Mouse (Mus musculus) CH12.LX (cell line): ENCODE results near the gene Ccdc97. TPM values are rescaled to one million over a fixed set of nuclear protein-coding genes. Genes with fewer than 3 reads are reported as not detected.

Experiments used
- DNase-seq: peaks from one replicate; pipeline ENCODE4 v3.0.0-alpha.2; 2013; ENCODE audit errors: extremely low read depth
- H3K27ac ChIP-seq: 2 replicates; pipeline ENCODE4 v1.5.1; 2012; ENCODE audit warnings: low read depth, mild to moderate bottlenecking, control low read depth, moderate library complexity; ENCODE audit not compliant: insufficient read depth
- H3K27me3 ChIP-seq: replicated peaks from 2 replicates; pipeline ENCODE3; 2012; ENCODE audit warnings: inconsistent platforms
- H3K36me3 ChIP-seq, 2 experiments: replicated peaks in 1 of 2; 2 replicates each; pipeline versions ENCODE3 to v1.6.1; 2012; ENCODE audit warnings: inconsistent platforms in 1 of 2, low read length in 1 of 2, mild to moderate bottlenecking in 1 of 2, mixed read lengths in 1 of 2, moderate library complexity in 1 of 2; ENCODE audit not compliant: control insufficient read depth in 1 of 2, insufficient read depth in 1 of 2
- H3K4me1 ChIP-seq, 2 experiments: 2 replicates each; pipeline ENCODE4 v1.6.1; 2012; ENCODE audit warnings: inconsistent platforms in 1 of 2, moderate library complexity in 1 of 2; ENCODE audit not compliant: insufficient read depth in 2 of 2, control insufficient read depth in 1 of 2
- H3K4me2 ChIP-seq: 2 replicates; pipeline ENCODE4 v1.6.1; 2012; ENCODE audit warnings: low read depth, mild to moderate bottlenecking, control low read depth; ENCODE audit not compliant: poor library complexity, insufficient read depth, severe bottlenecking
- H3K4me3 ChIP-seq, 3 experiments: fragments of 150-350 bp in 1 of 3; sonication (generic) in 1 of 3; replicated peaks in 1 of 3; 2 replicates each; pipeline versions ENCODE3 to v1.5.1; 2011 to 2012; ENCODE audit warnings: low read depth in 2 of 3, low read length in 2 of 3, mild to moderate bottlenecking in 2 of 3, moderate library complexity in 2 of 3, control low read depth in 1 of 3, improper control_type of control experiment in 1 of 3, inconsistent platforms in 1 of 3, mixed read lengths in 1 of 3; ENCODE audit not compliant: poor library complexity in 1 of 3
- H3K79me2 ChIP-seq: replicated peaks from 2 replicates; pipeline ENCODE4 v1.6.1; 2012; ENCODE audit warnings: mild to moderate bottlenecking, moderate library complexity; ENCODE audit not compliant: control insufficient read depth, poor library complexity, insufficient read depth, severe bottlenecking; ENCODE audit errors: extremely low read depth
- H3K9ac ChIP-seq: 2 replicates; pipeline ENCODE4 v1.6.1; 2012; ENCODE audit warnings: low read depth, mild to moderate bottlenecking, control low read depth, moderate library complexity; ENCODE audit not compliant: insufficient read depth
- H3K9me3 ChIP-seq: replicated peaks from 2 replicates; pipeline ENCODE3; 2012; ENCODE audit warnings: low read length, inconsistent platforms, mixed read lengths
- CHD1 ChIP-seq: IDR thresholded peaks from 2 replicates; pipeline ENCODE4 v1.6.1; 2012; ENCODE audit warnings: low read depth, low read length, improper control_type of control experiment, inconsistent platforms
- CHD2 ChIP-seq: IDR thresholded peaks from 2 replicates; pipeline ENCODE4 v1.6.1; 2011; ENCODE audit warnings: low read length, improper control_type of control experiment
- E2F4 ChIP-seq: IDR thresholded peaks from 2 replicates; pipeline ENCODE4 v1.6.1; 2011; ENCODE audit warnings: low read depth, low read length, improper control_type of control experiment; ENCODE audit not compliant: insufficient replicate concordance
- ELF1 ChIP-seq: IDR thresholded peaks from 2 replicates; pipeline ENCODE4 v1.6.1; 2014; ENCODE audit warnings: low read depth, mild to moderate bottlenecking, inconsistent platforms, low read length, improper control_type of control experiment
- EP300 ChIP-seq: IDR thresholded peaks from 2 replicates; pipeline ENCODE4 v1.6.1; 2011; ENCODE audit warnings: low read length, improper control_type of control experiment
- ETS1 ChIP-seq: conservative IDR thresholded peaks from 2 replicates; pipeline ENCODE4 v1.6.1; 2012; ENCODE audit warnings: low read depth, mild to moderate bottlenecking, inconsistent platforms, low read length, improper control_type of control experiment, moderate library complexity
- HCFC1 ChIP-seq: IDR thresholded peaks from 2 replicates; pipeline ENCODE4 v1.6.1; 2012; ENCODE audit warnings: low read depth, mild to moderate bottlenecking, inconsistent platforms, low read length, improper control_type of control experiment
- IRF4 ChIP-seq: IDR thresholded peaks from 2 replicates; pipeline ENCODE4 v1.6.1; 2014; ENCODE audit warnings: low read depth, mild to moderate bottlenecking, inconsistent platforms, low read length, improper control_type of control experiment
- JUN ChIP-seq: IDR thresholded peaks from 2 replicates; pipeline ENCODE4 v1.6.1; 2011; ENCODE audit warnings: low read depth, mild to moderate bottlenecking, low read length, improper control_type of control experiment, moderate library complexity; ENCODE audit not compliant: insufficient read depth
- KAT2A ChIP-seq: IDR thresholded peaks from 2 replicates; pipeline ENCODE4 v1.6.1; 2012; ENCODE audit warnings: low read length, improper control_type of control experiment, inconsistent platforms; ENCODE audit not compliant: insufficient replicate concordance
- MYC ChIP-seq: IDR thresholded peaks from 2 replicates; pipeline ENCODE4 v1.6.1; 2011; ENCODE audit warnings: low read depth, mild to moderate bottlenecking, improper control_type of control experiment, low read length
- PAX5 ChIP-seq: IDR thresholded peaks from 2 replicates; pipeline ENCODE4 v1.6.1; 2012; ENCODE audit warnings: low read length, inconsistent platforms, mixed read lengths
- POLR2AphosphoS2 ChIP-seq: IDR thresholded peaks from 2 replicates; pipeline ENCODE4 v1.6.1; 2011; ENCODE audit warnings: low read depth, low read length, improper control_type of control experiment
- RCOR1 ChIP-seq: conservative IDR thresholded peaks from 2 replicates; pipeline ENCODE4 v1.6.1; 2012; ENCODE audit warnings: low read depth, mild to moderate bottlenecking, inconsistent platforms, low read length, improper control_type of control experiment
- SIN3A ChIP-seq: IDR thresholded peaks from 2 replicates; pipeline ENCODE4 v1.6.1; 2012; ENCODE audit warnings: low read length, improper control_type of control experiment, inconsistent platforms
- TBP ChIP-seq: conservative IDR thresholded peaks from 2 replicates; pipeline ENCODE4 v1.6.1; 2011; ENCODE audit warnings: low read depth, low read length, improper control_type of control experiment
- USF2 ChIP-seq: conservative IDR thresholded peaks from 2 replicates; pipeline ENCODE4 v1.6.1; 2011; ENCODE audit warnings: low read depth, low read length, improper control_type of control experiment
- ZMIZ1 ChIP-seq: IDR thresholded peaks from 2 replicates; pipeline ENCODE4 v1.6.1; 2012; ENCODE audit warnings: low read depth, mild to moderate bottlenecking, inconsistent platforms, low read length, improper control_type of control experiment
- ZNF384 ChIP-seq: IDR thresholded peaks from 2 replicates; pipeline ENCODE4 v1.6.1; 2012; ENCODE audit warnings: low read depth, low read length, improper control_type of control experiment, inconsistent platforms
- dilution Hi-C: fragments of 300-500 bp; cut with MboI; formaldehyde crosslinking; loops from 2 replicates; pipeline ENCODE4 v1.14.3; 2020; ENCODE audit warnings: low sequenced_read_pairs; ENCODE audit not compliant: extremely low pct_unique_long_range_greater_than_20kb, extremely low pct_ligation_motif_present
- in situ Hi-C: fragments of 300-500 bp; cut with MboI; formaldehyde crosslinking; loops from 3 replicates; pipeline ENCODE4 v1.14.3; 2019; ENCODE audit warnings: low sequenced_read_pairs, low pct_ligation_motif_present, low pct_unique_long_range_greater_than_20kb, mixed read lengths
- polyA plus RNA-seq: library from polyadenylated mRNA; unstranded; fragments of >175 nt; gene quantifications from 2 replicates; pipeline ENCODE4 v1.2.1, GENCODE M21; 2012; ENCODE audit warnings: low read depth; ENCODE audit not compliant: insufficient read length
- total RNA-seq, 2 experiments: library from RNA; depleted of rRNA; stranded (reverse); fragments of 300-350 nt in 1 of 2; fragments of >200 nt in 1 of 2; gene quantifications; 2 replicates each; pipeline ENCODE4 v1.2.3; 2012 to 2014

Gene Ccdc97
- total and polyA plus RNA-seq, 3 experiments = 5.7 to 44.8 (median 14.1) TPM

- in situ Hi-C loops = no loop called here
- H3K4me2 ChIP-seq = no peak overlapping the region
- H3K4me1 ChIP-seq = peaks cover 27 to 62% of the 10 kb centered on the region in 2 experiments
- H3K4me3 ChIP-seq = peak overlapping the region in 1 of 3 experiments; percentile 73
- H3K27ac ChIP-seq = no peak overlapping the region
- H3K9ac ChIP-seq = no peak overlapping the region
- no peak for DNase-seq
- no peak for TF ChIP-seq JUN
- TF ChIP-seq, all 38 proteins: peak for 0
- H3K9me3 ChIP-seq = no peaks in the 10 kb centered on the region
- peaks cover 21% of the 10 kb centered on the region for H3K79me2 ChIP-seq
- no peaks in the 10 kb centered on the region for H3K27me3 ChIP-seq
- H3K36me3 ChIP-seq = peaks cover 2 to 36% of the 10 kb centered on the region in 2 experiments
- dilution Hi-C loops = no loop called here
Observed at GRCm38 (mm10) chr7:25685926-25686470, 32.9 kb downstream of the Ccdc97 start.

GRCm38 (mm10) chr7:25684659-25685058 is 34.2 kb downstream of the Ccdc97 start:
- Histone ChIP-seq H3K79me2 (peaks cover 16% of the 10 kb centered on the region), H3K4me3 (no peak overlapping the region), H3K4me1 (peaks cover 23 to 56% of the 10 kb centered on the region in 2 experiments), H3K4me2 (no peak overlapping the region), H3K9ac (no peak overlapping the region), H3K36me3 (peaks cover 0 to 28% of the 10 kb centered on the region in 2 experiments), H3K9me3 (no peaks in the 10 kb centered on the region), H3K27ac (no peak overlapping the region), H3K27me3 (no peaks in the 10 kb centered on the region)
- in situ Hi-C loops = no loop called here
- DNase-seq = no peak
- TF ChIP-seq MYC = no peak
- TF ChIP-seq POLR2AphosphoS2 = no peak
- TF ChIP-seq IRF4 = no peak
- no peak for TF ChIP-seq ETS1
- no peak for TF ChIP-seq EP300
- TF ChIP-seq TBP = no peak
- no peak for TF ChIP-seq USF2
- TF ChIP-seq ZNF384 = no peak
- no peak for TF ChIP-seq PAX5
- no peak for TF ChIP-seq ZMIZ1
- TF ChIP-seq SIN3A = no peak
- TF ChIP-seq CHD2 = no peak
- TF ChIP-seq CHD1 = no peak
- no peak for TF ChIP-seq ELF1
- no peak for TF ChIP-seq E2F4
- TF ChIP-seq HCFC1 = no peak
- TF ChIP-seq JUN = no peak
- TF ChIP-seq KAT2A = no peak
- TF ChIP-seq RCOR1 = no peak
- dilution Hi-C loops = no loop called here
